Mouse (Mus musculus): ENCODE data around the gene Slco4a1.

Slco4a1 gene

DNA sequence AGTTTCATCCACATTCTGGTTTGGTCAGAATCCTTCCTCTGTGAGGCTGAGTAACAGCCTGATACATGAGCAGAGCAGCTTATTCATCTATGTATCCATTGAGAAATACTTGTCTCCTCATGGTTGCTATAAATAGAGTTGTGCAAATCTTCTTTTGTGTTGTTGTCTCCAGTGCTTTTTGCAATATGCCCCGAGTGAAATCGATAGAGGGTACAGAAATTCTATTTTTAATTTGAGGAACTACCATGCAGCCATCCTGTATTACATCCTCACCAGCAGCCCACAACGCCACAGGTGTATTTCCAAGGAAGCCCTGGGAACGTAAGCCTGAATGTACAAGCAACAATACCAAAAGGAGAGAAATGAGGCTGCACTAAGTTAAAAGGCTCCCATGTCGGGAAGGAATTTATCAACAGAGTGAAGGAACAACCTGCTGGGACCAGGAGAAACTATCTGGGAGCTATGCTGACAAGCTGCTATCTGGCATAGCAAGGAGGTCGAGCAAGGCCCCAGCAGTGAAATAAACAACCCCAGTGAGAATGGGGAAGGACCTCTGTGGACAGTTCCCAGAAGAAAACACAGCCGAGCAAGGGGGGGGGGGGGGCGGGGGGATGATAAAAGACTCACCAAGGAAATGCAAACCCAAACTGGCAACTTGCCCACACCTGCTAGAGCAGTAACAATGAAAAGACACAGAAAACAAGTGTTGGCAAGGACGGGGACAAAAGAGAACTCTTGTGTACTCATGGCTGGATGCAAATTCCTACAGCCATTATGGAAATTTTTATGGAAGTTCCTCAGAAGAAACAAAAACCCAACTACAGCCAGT, 10.9 kb upstream of the Slco4a1 start:
- DNase-seq (ENCODE audit: low read depth, low spot score): peak; percentile 65

DNA sequence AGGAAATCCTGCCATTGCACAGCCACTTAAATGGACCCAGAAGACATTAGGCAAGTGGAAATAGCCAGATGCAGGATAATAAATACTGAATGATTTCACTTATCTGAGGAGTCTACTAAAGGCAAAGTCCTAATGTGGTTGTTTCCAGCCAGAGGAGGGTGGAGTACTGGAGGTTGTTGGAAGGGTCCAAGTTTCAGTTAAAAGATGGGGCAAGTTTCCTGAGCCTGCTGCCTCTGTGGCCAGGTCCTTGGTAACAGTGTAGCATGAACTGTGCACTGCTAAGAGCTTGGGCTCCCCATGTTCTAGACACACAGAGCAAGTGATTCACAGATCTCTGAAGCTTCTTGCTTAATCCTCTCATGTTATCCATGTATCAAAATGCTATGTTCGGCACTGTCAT, 10.1 kb upstream of the Slco4a1 start:
- no peak for DNase-seq (ENCODE audit: low read depth, low spot score)

DNA sequence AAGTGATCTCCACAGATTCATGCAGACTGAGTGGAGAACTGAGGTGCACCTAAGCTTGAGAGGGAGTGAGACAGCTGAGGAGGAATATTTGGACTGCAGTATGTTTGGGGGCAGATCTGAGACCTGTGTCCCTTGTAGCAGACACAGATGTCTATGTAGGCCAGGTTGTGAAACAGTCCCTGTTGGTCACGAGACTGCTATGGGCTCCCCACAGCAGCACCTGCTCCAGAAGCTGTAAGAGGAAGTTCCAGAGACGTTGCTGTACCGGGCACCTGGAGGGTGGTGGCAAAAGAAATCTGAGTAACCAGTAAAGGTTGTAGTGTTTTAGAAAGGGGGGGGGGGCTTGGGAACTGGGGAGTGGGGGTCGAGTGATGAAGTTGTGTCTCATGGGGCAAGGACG, 7.0 kb upstream of the Slco4a1 start:
- peak; percentile 80 for DNase-seq (ENCODE audit: low read depth, low spot score)

DNA sequence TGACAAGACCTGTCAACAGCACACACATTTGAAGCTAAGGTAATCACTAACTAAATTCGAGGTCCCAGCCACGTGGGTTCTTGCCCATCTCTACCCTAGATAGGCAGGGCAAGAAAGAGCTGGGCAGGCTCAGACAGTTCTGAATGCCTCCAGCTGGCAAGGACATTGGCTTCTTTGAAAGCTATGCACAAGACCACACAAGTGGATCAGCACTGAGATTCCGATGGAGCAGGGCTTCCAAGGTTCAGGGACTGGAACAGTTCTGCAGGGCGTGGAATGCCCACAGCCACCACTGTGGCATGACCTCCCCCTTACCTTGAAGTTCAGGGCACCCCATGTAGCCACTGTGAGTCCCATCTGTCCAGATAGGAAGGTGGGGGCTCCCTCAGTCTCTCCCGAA, 5.5 kb upstream of the Slco4a1 start:
- no peak for DNase-seq (ENCODE audit: low read depth, low spot score)

DNA sequence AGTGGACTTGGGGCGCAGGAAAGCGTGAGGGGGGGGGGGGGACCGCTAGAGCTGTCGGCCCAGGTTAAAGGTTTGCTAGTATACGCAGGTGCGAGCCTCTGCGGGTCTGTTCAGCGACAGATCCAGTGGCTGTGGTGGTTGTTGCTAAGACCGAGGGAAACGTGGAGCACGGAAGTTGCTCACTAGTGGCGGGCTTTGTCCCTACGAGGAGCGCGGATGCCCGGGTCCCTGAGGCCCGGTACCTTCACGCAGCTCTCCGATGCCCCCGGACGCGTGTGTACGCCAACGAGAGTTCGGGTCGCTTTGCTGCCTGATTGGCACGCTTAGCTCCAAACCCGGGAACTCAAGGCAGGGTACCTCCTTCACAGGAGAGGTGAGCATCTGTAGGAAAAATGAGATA, 660 bp downstream of the Slco4a1 start:
- no peak for DNase-seq (ENCODE audit: low read depth, low spot score)

DNA sequence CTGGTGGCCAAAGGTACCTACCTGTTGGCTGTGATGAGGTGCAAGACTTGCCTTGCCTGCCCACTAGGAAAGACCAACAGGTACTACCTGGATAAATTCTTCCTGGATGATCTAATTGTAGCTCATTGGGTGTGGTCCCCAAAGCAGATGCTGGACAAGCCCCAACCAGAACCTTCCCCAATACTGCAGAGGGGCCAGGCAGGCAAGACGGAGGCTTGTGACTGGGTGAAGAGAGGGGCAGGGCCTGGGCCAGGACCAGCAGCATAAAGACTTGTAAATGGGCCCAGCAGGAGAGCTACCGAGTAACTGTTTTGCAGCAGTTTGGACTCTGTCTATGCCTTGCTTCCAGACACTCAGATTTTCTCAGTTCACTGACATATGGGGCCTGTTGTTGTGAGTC, 1.6 kb downstream of the Slco4a1 start:
- DNase-seq (ENCODE audit: low read depth, low spot score): no peak

DNA sequence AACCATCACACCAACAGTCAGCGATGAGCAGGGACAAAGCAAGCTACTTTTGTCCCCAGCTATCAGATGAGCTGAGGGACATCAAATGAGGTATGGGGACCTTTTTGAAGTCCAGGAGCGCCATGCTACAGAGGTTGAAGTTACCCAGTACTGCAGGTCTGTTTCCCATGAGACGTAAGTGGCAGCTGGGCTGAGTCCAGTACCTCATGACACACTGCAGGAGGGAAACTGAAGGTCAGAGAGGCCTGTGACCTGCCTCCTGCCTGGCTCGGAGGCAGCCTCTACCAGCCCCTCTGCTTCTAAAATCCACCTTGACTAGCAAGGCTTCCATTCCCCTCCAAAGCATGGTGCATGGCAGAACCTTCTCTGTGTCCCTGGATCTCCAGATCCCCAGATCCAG, 3.4 kb downstream of the Slco4a1 start:
- DNase-seq (ENCODE audit: low read depth, low spot score): no peak

DNA sequence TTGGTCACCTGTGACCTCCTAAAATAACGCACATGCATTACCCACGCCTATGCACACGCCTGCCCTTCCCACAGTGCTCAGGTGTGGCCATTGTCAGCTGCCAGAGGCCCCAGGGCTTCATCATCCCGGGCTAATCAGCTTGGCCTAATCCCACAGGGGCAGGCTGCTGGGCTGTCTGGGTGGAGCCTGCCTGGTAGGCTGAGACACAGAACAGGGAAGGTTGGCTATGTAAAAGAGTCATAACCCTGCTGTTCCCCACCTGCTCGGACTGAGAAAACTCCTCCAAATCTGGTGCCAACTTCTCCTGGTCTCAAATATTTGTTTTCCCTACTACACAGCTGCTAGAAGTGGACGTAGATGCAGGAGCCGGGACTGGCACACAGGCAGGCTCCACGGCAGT, 4.8 kb downstream of the Slco4a1 start:
- no peak for DNase-seq (ENCODE audit: low read depth, low spot score)

DNA sequence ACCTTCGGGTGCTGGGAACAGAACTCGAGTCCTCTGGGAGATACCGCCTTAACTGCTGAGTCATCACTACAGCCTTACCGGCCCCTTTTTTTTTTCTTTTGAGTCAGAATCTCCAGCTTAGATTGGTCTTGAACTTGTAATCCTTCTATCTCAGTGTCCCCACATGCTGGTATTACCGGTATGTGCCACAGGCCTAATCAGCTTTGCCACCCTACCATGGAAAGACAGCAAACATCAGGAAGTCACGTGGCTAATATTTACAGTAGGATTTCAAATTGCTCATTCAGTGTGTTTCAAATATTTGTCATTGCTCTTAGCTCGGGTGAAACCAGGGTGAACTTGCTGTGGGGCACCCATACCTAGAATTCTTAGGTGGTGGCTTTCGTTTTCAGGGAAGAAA, 6.5 kb downstream of the Slco4a1 start:
- no peak for DNase-seq (ENCODE audit: low read depth, low spot score)

DNA sequence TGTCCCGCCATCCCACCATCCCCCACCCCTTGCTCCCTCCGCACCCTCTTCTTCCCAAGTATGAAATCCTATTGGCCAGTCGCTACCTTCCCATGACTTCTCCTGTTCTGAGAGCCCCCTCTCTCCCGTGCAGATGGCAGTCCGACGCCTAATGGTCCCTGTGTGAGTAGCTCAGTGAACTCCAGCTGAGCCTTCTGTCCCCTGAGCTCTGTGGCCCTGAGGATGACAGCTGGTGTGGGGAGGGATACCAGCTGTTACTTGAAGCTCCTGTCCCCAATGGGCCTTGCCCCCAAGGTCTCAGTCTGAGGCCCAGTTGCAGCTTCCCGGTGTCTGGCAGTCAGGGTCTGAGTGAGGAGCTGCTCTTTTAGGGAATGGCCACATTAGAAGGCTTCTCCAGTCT, 10.5 kb downstream of the Slco4a1 start:
- no peak for DNase-seq (ENCODE audit: low read depth, low spot score)

DNA sequence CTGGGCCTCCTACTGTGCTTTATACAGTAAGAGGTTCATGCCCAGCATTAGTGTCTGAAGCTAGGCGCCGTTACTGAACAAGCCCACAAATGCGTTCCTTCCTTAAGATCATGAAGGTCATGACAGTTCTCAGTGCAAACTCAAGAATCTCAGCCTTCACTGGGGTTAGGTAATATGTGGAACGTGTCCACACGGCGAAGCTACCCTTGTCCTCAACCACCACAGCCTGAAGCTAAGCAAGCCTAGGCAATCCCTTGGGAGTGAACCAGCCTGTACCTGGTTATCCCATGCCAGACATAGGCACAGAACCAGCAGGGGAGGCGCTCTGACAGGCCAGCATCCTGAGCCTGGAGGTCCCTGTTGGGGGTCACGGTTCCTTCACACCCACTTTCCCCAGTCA, 12.8 kb downstream of the Slco4a1 start:
- DNase-seq (ENCODE audit: low read depth, low spot score): no peak

DNA sequence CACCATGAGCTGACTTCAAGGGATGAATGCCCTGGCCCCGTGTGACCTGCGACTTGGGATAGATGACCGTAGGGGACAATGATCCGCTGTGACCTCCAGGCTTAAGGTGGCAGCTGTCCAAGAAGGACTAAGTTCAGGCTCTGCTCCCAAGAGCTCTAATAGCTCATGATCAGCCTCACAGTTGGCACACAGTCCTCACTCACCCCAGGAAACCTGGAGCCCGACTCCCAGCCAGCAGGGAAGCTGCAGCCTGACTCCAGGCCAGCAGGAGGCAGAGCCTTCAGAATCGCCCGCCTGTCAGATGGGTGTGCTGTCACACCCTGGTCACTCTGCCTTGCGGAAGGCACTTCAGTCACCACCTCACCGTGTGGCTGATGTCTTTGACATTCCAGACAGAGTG, 13.7 kb downstream of the Slco4a1 start:
- no peak for DNase-seq (ENCODE audit: low read depth, low spot score)

DNA sequence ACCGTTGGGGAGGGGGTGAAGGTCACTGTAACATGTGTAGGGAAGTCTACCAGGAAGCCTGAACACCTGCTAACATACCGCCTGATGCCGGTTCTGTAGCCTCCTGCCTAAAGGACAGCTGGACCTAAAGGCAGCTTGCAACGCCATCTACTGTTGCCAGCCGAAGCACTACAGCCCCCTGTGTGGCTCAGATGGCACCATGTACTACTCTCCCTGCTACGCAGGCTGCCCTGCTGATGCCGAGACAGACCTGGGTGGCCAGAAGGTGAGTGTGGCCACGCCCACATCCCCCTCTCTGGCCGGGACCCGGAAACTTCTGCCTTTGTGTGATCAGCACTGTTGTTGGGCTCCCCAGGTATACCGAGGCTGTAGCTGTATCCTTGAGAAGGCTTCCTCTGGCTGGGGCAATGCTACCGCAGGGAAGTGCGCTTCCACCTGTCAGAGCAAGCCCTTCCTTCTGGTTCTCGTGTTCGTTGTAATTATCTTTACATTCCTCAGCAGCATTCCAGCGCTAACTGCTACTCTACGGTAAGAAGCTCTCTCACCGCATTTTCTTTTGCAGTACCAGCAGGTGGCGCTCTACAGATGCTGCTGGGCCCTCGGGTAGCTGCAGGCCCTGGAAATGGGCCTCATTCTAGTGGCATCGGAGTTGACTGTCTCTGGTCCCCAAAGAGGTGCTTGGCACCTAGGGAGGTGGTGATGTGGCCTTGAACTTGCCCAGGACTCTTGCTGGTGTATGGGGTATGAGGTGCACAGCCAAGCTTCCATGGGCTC, 16.4 kb downstream of the Slco4a1 start:
- peak; percentile 79 for DNase-seq (ENCODE audit: low read depth, low spot score)

DNA sequence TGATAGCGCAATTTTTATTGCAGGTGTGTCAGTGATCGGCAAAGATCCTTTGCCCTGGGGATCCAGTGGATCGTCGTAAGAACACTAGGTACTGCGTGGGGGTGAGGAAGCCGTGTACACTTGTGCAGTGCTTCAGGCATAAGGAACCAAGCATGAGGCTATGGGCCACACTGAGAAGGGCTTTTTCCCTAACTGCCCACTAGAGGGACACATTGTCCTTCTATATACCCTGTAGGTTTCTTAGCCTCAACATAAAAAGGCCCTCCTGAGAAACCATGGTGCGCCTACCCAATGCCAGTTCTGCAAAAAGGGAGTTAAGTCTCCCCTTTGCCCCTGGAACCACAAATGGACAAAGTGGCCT, 17.0 kb downstream of the Slco4a1 start:
- peak; percentile 79 for DNase-seq (ENCODE audit: low read depth, low spot score)

DNA sequence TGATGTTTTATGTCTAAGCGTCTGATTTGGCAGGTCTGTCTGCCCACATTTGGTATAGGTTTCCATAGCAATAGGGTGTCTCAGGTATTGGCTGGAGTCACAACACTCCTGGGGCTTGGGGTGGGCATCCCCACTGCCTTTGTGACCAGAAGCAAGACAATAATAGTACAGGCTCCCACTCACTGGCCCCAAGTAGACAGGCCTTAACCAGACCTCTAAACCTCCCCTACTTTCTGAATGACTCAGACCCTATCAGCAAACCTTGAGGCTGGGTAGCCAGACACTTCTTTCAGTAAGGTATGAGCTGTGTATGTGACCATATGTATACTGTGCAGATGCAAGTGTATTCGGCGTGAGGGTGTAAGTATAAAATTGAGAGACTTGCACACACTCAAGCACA, 18.8 kb downstream of the Slco4a1 start:
- no peak for DNase-seq (ENCODE audit: low read depth, low spot score)

DNA sequence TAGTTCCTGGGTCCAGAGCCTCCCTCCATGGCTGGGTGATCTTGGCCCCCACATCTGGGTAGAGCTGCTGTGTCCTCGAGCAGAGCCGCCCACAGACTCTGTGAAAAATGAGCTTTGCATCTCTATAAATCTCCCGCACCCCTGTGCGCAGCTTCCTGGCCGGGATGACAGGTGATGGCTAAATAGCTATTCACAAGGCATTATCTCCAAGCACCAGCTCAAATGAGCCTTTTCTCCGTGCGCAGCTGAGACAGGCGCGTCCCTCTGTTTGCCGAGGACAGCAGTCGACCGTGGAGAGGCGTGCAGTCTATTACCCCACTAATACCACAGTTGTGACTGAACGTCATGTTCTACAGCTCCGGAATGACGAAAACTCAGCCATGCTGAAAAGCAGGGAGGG, 26.2 kb downstream of the Slco4a1 start:
- peak; percentile 19 for DNase-seq (ENCODE audit: low read depth, low spot score)

DNA sequence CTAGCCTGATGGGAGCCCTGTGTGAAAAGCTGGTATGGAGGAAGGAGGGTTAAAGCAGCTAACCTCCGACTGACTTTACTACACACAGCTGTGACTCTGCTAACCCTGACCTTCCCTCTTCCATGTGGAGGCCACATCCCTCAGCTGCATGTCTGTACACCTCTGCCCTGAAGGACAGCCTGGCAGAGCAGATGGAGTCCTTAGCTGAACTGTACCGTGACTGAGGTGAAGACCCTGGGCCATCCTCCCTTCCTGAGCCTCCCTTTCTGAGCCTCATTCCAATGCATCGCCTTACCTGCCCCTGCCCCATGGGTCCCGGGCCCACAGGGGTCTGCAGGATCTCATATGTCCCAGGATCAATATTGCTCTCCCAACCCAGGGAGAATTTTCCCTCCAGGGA, 28.8 kb downstream of the Slco4a1 start:
- no peak for DNase-seq (ENCODE audit: low read depth, low spot score)

DNA sequence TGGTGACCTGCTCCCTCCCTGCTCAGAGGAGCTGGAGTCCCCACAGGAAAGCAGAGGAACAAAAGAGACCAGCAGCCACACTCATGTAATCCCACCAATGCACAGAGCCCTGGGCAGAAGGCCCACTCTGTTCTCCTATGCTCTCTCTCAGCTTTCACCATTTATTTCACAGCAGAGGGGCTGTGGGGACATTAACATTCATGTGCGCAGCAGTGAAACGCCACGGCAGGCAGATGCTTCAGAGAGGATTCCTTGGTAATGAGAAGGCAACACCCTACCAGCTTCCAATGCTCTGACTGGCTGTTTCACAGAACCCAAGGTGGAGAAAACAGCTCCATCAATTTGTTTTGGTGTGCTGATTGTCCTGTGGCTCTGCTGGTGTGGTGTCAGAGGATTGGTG, 29.3 kb downstream of the Slco4a1 start:
- DNase-seq (ENCODE audit: low read depth, low spot score): no peak

DNA sequence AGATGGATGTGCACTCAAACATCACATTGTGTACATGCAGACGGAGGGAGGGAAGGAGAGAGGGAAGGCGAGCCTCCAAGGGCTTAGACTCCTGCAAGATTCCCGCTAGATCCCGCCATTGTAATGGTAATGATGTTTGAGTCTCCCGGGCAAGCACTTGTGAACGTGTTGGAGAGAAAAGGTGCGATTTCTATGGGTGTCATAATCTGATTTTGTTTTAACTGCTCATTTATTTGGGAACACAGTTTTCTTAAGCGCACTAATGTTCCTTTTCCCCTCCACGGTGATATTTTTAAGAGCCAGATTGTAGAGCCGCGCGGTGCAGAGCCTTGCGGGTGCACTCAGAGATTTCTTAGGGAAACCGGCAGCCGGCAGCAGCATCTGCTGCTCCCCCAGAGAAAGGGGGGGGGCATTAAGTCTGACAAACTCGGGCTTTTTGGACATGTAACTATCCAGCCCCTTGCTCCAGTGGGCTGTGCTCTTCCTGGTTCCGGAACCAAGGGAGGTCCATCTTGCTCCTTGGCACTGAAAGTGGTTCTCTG, 32.2 kb downstream of the Slco4a1 start:
- DNase-seq (ENCODE audit: low read depth, low spot score): no peak

DNA sequence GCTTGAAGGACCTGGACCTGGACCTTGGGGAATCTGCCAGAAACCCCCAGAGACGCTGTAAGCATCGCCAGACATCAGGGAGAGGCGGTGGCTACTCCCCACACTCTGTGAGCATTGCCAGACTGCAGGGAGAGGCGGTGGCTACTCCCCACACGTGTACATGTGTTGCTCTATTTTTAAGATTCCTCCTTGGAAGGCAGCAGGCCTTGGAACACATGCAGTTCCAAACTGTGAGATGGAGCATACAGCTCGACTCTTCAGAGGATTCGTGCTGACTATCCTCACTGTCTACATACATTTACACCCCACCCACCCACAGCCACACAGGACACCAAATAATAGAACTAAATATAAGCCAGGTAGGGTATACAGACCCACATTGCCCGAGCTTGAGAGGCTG, 39.9 kb downstream of the Slco4a1 start:
- no peak for DNase-seq (ENCODE audit: low read depth, low spot score)

DNA sequence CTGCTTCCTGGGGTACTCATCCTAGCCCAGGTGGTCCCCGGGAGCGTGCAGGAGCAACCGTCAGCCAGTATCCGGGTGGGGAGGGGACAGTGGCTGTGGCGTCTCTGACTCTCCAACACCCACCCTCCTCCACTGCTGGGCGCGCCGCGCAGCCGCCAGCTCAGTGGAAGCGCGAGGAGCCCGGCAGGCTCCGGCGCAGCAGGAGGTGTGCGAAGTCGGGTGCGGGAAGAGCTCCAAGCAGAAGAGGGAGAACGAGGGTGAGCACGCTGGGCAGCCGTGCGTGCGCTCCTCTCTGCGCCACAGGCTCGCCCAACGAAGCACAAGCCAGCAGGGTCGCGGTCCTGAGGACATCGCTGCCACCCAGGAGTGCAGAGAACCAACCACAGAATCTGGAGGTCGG, 43.7 kb downstream of the Slco4a1 start, which contains the start of gene Ntsr1:
Ntsr1 (plus strand) TSS at position 236 of the 400 bp plus-strand sequence.
- no peak for DNase-seq (ENCODE audit: low read depth, low spot score)

DNA sequence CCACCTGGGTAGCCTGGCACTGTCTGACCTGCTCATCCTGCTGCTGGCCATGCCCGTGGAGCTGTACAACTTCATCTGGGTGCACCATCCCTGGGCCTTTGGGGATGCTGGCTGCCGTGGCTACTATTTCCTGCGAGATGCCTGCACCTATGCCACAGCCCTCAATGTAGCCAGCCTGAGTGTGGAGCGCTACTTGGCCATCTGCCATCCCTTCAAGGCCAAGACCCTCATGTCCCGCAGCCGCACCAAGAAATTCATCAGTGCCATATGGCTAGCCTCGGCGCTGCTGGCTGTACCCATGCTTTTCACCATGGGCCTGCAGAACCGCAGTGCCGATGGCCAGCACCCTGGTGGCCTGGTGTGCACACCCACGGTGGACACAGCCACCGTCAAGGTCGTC, 44.7 kb downstream of the Slco4a1 start:
- no peak for DNase-seq (ENCODE audit: low read depth, low spot score)

Measured in A20 (cell line).